Mouse (Mus musculus) layer of hippocampus, adult 9-11 months (tissue): Measurements from ENCODE around the gene Gm3285.

Experiments
- DNase-seq: peaks from one replicate; pipeline ENCODE4 v3.0.0; 2022

Gene Gm3285

GRCm38 (mm10) chr10:77900903-77901818, 39.4 kb downstream of the Gm3285 start:
- DNase-seq, result no peak

GRCm38 (mm10) chr10:77901871-77902210, 40.1 kb downstream of the Gm3285 start:
- no peak for DNase-seq

- peak; percentile 31 for DNase-seq
These were observed 40.6 kb downstream of the Gm3285 start, which contains the start of gene Lrrc3 for GRCm38 (mm10) chr10:77902211-77902893. Gene Lrrc3, minus strand, starts transcription at chr10:77902536.

- DNase-seq, result peak; percentile 69
These were observed 41.3 kb downstream of the Gm3285 start for GRCm38 (mm10) chr10:77902894-77903715.
